Mouse (Mus musculus) T-helper 1 cell (primary cell): Measurements from ENCODE around the gene Ercc8.

Experiments used
- in situ Hi-C: fragments of 300-600 bp; cut with MboI, MseI; formaldehyde crosslinking; loops from one replicate; pipeline ENCODE4 v1.15.1; 2025; ENCODE audit warnings: high pct_unique_total_duplicates

The Ercc8 gene

DNA sequence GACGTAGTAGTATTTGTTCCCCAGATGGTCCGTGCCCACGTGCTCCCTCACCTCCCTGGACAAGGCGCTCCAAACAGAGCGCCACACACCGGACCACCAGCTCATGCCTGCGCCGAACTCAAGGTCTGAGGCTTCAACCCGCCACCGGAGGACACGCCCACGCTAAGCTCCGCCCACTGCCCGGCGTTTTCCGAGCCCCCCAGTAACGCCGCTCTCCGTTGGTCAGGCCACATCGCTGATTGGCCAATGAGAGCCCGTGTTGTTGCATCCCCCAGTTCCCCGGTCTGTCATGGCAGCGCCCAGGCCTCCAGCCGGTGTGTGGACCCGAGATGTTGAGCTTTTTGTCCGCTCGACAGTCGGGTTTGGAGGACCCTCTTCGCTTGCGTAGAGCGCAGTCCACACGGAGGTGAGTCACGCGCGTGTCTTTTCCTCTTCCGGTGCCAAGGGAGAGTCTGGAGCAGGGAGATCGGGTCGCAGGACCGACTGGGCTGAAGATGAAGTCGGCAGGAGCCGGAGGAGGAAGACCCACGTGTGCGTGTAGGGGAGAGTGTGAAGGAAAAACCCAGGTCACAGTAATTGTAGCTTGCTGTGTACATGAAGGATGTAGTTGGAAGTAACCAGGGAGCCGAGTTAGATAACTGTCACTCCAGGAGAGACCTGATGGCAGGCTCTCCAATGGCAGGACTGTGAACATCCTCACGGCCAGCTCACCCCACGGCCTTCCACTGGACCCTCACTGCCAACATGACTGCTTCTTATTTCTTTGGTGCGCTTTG lies at the start of gene Ercc8, which contains the start of gene Ndufaf2:
Ercc8 (plus strand) TSS at position 267 of the 776 bp plus-strand sequence.
Ndufaf2 (minus strand) TSS at position 159 of the 776 bp plus-strand sequence.
- in situ Hi-C loops = loop anchor here (5.0 to 10.0 kb wide), 2 partner anchors 176 to 1216 kb away; no protein-coding TSS in a partner anchor

DNA sequence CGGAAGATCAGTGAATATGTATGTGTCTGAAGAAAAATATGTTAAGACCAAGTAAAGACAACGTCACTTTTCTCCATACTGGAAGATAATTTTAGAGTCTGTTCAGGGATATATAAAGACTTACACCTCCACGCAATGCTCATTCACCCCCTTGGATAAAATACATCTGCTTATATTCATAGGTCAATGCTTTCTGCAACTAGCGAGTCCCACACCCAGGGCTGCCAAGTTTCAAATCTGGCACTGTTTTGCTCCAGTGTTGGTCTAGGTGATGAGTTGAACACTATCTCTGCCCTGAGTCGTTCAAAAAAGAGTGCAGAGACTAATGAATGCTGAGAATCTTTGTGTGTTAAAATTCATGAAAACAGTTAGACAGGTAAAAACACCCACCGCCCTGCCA lies 47.6 kb upstream of the Ercc8 start:
- in situ Hi-C loops = no loop called here

DNA sequence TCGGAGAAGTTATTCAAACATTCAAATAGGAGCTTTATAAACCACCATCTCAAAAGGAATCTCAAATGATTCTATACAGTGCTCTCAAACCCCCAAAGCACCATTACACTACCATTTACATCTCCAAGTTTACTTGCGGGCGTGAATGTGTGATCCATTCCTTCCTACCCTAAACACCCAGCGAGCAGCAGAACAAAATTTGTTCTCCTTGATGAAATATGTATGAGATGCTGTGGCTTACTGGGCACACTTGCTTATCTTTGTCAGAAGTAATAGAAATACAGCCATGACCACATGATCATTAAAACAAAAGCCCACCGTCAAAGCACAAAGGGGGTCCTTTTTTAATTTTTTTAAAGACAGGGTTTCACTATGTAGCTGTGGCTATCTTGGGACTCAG lies 45.0 kb upstream of the Ercc8 start:
- in situ Hi-C loops = no loop called here

DNA sequence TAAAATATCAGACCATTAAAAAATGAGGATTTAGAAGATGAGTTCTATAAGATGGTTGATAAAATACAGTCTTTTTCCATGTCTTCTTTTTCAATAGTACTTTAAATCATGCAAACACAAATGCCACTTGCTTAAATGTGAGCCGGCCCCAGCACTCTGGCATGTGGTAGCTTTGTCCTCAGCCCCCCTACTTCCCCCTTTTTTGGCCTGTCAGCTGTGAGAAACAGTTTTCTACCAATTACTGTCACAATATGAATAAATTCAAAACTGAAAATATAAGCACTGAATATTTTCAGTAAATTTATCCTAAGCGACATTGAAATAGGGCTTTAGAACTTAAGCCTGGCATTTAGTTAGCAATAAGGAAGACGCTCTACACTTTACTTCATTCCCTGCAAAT lies 44.3 kb upstream of the Ercc8 start:
- in situ Hi-C loops = no loop called here

DNA sequence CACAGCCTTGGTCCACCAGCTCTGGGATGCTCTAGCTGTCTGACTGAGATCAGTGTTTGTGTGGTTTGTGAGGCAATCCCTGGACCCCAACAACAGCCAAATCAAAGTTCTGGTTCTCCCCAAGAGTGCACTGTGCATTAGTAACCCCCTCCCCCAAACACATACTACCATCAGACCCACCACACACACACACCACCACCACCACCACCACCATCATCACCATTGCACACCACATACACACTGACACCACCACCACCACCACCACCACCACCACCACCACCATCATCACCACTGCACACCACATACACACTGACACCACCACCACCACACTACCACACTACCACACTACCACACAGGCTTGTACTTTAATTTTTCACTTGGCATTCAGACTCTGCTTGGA lies 40.9 kb upstream of the Ercc8 start:
- in situ Hi-C loops = no loop called here

DNA sequence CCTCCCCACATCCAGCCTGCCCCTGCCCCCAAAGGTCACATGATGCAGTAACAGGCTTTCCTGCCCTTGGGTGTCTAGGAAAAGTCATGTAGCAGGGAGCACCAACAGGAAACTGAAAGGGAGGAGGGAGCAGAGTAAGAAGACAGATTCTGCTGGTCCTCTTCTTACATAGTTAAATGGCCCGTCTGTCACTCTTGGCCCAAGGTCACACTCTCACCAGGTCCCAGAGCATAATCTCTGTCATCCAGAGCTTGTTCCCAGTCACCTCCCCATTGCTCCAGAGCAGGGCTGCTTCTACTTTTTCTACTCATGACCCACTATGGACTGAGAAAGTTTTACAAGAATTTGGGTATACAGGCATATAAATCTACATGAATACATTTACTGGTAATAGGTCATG lies 40.3 kb upstream of the Ercc8 start:
- in situ Hi-C loops = no loop called here

DNA sequence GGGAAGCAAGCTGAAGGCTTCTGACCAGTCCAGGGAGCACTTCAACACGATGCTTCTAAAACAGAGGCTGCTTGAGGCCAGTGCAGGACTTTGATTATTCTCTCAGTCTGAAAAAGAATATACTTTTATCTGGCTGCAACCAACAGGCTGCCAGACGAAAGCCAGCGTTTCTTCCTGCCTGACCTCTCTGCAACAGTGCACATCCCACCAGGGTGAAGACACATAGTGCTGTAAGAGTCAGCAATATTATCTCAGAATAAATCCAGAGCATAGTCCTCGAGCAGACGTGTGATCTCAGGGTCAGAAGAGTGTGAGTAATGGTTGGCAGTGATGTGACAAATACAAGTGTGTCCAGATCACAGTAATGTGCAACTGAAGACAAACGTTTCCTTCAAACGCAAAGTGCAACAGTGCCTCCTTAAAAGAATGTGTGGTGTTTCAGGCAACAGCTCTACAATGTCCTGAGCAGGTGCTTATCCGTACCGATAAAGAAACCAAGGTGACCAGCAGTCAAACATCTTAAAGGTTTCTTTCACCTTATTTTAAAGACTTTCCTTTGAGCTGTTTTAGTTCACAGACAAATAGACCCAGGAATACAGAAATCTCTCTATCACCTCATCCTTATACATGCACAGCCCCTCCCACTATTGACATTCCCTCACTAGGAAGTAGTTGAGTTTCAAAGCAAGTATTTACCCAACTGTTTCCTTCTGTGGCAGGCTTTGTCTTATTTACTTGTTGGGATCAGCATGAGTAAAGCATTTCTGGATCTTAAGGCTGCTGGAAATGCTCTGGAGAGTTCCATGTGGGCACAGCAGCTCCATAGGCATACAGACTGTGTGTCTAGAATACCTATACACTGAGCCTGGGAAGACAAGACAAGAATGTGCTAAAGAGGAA lies 38.9 kb upstream of the Ercc8 start:
- in situ Hi-C loops = no loop called here

DNA sequence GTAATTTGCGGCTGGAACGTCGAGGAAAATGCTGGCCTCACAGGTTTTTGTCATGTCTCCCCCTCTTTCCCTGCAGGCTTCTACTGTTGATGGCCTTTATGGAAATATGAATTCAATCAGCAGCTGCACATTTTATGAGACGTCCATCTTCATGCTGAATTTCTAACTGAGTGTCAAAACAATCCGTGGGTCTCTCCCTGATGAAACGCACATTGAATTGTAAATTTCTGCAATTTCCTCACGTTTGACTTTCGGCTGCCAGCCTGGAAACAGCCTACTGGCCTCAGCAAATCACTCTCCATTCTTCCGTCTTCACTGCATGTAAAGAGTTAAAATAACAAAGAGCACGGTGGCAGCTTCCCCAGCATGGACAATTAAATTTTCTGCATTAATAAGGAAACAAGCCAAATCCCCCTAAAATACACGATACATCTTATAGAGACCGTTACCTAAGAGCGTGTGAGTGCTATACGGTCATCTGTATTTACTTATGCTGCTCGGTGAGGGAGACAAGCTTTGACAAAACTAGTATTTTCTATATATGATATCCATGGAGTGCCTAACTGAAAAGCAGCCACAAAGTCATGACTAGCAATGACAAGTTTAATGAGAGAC lies 35.3 kb upstream of the Ercc8 start:
- in situ Hi-C loops = no loop called here

DNA sequence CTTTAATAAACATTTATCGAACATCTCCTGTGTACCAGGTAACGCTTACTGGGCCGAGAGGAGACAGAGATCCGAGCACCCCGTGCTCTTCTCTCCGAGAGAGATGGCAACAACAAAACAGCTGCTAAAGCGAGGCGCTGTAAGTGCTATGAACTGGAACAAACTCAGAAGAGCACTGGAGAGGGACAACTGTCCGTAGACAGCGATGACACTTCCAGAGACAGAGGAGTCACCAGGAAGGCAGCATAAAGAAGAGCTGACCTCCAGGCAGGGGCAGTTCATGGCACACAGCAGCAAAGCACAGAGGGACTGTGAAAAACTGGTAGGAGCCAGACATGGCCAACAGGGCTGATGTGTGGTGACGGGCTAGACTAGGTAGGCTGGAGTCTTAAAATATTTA lies 34.4 kb upstream of the Ercc8 start:
- in situ Hi-C loops = no loop called here

DNA sequence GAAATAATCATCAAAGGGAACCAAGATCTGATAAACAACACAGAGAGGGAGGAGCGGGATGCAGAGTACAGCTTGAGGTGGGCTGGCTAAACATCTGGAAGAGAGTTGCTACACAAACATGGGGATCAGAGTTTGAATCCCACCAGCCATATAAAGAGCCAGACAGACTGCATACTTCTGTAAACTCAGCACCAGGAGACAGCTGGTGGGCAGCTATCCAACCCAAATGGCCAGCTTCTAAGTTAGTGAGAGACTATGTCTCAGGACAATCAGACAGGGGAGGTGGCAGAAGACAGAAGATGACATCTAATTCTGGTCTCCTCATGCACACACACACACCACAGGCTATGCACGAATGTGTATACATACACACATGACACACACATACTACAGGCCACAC lies 32.3 kb upstream of the Ercc8 start:
- in situ Hi-C loops = no loop called here

DNA sequence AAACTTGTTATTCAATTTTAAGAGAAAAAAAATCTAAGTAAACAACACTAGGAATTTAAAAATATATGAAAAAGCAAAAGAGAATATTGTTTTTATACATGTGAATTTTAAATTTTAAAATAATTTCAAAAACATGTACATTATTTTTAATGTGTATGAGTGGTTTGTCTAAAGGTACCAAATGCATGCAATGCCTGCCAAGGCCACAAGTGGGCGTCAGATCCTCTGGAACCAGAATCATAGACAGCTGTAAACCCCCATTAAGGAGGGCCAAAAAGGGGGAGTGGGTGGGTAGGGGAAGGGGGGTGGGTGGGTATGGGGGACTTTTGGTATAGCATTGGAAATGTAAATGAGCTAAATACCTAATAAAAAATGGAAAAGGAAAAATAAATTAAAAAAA lies 31.4 kb upstream of the Ercc8 start:
- in situ Hi-C loops = no loop called here

DNA sequence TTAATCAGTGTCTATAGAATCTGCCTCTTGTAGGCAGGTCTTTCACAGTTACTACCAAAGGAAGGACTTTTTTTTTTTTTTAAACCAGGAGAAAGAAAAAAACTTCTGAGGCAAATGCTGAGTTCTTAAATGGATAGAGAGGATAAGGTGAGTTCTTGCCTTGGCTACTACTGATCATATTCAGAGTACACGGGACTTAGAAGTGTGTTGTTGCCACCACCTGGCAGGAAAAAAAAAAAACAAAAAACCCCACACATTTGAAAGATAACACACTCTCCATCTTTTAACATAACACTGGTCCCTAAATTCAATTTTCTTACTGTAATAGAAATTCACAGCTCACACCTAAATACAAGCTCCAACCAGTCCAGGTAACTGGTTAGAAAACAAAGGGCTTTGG lies 30.6 kb upstream of the Ercc8 start:
- in situ Hi-C loops = no loop called here

DNA sequence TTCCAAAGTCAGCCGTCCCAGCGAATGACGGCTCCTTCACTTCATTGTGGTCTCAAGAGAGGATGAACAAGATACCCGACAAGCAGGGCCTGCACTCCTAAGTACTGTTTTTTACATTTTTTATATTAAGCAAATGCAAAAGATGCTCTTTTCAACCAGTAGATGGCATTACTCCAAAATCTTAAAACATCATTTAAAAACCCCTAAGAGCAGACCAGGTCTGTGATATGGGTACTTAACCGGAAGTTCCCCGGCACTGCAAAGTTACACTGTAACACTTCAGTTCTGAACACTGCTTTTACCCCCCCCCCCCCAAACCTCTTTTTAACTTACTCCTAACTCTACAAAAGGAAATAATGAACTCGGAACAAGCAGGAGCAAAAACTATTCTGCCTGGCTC lies 29.5 kb upstream of the Ercc8 start:
- in situ Hi-C loops = no loop called here

DNA sequence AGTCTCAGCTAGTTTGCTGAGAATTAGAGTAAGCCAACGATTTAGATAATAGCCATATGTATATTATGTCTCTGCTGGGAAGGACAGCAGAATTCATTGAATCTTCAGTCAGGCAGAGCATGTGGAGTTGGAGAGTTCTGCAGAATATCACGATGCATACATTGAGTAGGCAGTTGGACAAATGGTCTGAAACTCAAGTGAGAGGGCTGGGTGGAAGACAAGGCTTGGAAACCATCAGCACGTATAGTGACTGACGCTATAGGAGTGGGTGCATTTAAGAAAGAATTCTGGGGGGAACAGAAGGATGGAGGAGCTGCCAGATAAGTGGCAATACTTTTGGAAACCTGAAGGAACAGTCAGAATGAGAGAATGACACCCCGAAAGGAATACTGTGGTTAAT lies 27.8 kb upstream of the Ercc8 start:
- in situ Hi-C loops = no loop called here

DNA sequence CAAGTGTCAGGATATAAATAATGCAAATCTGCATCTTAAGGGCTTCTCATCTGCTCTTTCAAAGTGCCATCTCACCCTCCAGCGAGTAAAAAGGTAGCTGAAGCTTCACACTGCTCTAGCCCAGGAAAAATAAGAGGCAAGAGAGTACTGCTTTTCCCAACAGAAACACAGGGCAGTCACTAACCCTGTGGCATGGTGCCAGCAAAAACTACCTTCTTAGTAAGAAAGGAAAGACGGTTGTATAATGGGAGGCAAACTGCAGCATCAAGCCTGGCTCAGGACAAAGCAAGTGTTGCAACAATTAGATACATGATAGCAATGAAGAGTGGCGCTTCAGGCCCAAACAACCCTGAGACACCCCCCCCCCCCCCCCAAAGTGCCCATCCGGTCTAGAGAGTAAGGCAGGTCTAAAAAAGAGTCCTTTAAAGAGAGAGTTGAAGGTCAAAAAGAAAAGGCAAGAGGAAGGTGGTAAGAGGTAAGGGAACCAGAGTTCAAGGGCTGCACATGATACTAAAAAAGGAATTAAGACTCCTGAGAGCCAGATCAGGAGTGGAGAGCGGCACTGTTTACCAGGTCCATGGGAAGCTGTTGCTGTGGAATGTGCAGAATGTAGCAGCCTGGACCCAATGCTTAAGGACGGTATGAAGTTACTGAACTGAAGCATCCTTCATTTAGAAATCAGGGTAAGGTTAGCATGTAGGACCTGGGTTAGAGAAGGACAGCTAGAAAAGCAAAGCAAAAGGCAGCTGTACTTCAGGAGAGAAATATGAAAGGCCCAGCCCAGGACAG lies 26.3 kb upstream of the Ercc8 start:
- in situ Hi-C loops = no loop called here

DNA sequence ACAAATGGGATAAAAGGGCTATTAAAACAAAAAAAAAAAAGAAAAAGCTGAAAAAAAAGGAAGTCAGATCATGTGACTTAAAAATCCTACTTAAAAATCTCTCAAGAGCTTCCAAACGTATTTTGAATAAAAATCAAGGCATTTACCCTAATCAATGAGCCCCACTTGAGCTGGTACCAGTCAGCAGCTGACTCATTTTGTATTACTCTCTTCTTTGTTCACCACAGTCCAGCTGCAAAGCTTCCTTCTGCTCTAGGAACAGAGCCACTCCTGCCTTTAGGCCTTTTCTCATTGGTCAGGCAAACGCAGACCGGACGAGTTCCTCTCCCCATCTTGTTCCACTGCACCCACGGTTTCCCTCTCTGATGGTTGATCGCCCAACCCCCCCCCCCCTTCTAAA lies 22.9 kb upstream of the Ercc8 start:
- in situ Hi-C loops = no loop called here

DNA sequence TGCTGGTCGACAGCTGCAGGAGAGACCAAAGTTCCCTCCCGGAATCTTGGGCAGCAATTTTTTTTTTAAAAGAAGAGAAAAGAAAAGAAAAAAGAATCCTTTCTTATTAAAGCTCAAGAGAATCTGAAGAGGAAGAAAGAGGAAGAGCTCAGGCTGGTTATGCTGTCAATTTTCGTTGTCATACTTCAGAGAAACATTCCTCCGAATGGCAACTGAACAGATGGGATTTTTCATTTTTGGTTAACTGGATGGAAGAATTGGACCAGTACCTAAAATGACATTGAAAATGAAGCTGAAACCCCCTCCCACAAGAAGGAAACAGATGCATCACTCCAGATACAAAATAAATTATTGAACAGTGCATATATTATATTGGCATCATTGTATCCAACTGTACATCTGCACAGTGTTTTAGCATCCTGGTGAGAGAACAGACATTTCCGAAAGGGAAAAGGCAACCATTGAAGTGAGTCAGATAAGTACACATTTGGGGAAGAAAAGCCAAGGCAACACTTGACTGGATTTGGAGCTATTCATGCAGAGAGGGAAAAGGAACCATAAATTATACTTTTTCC lies 20.0 kb upstream of the Ercc8 start:
- in situ Hi-C loops = no loop called here

DNA sequence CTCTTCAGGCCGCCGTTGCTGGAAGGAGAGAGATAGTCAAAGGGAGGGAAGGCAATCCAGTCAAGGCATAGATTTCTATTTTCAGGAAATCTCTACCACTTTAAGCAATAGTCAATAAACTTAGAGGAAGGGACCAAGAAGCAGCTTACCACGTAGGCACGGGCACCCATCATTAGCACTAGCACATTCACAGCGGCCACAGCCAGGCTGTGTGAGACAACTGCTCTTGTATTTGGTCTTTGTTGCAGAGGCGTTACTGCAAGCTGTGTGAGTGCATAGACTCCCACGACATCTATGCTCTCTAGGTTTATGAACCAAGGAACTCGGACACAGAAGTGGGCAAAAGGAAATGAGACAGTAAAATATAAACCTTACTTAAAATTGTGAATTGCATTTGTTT lies 14.4 kb upstream of the Ercc8 start:
- in situ Hi-C loops = no loop called here

DNA sequence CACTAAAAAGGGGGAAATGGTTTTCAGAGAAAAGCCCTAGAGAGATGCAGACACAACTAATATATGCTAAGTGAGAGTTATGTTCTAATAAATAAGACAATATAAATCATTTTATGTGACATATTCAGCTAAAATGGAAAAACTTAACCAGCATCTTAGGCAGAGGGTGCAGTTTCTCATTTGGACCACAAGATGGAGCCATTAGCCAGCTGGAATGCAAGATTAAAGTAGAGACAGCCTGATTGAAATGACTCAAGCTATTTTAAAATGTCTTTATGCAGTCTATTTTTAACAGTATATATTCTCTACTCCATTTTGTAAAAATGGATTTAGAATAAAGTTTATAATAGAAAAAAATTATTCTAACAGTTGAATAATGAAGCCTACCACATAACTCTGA lies 6.7 kb upstream of the Ercc8 start:
- in situ Hi-C loops = loop anchor here (10.0 kb wide), 1 partner anchor 183 kb away; no protein-coding TSS in a partner anchor

DNA sequence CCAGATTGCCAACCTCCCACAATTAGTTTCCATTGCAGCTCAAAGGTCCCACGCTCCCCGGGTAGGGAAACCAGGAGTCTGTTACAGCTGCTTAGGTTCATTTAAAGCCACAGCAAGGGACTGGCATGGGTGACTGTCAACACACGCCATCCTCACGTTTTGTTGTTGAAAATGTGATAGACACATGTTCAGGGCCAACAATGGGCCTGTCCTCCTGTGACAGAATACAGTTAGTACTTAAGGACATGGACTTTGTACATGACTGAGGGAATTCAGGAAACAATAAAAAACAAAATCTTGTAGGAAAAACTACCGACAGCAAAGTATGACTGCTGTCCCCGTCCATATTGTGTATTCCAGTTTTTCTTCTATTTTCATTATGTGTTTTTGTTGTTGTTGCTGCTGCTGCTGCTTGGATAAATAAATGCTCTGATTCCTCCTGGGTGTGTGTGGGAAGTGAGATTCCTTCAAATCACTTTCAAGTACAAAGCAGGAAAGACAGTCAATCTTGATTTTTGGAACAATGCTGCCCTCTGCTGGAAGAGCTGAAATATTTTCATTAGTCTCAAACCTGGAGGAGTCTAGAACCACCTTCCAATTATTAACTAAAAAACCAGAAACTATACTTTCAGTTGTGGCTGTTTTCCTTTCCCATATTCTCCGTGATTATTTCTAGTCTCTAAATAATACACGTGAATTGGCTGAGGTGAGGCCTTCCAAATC lies 5.7 kb upstream of the Ercc8 start:
- in situ Hi-C loops = loop anchor here (10.0 kb wide), 1 partner anchor 182 kb away; no protein-coding TSS in a partner anchor
